Mouse (Mus musculus) midbrain, embryonic 11.5 days (tissue): Measurements from ENCODE around the gene Rex1bd. TPM values are rescaled to one million over a fixed set of nuclear protein-coding genes. Genes with fewer than 3 reads are reported as not detected.

Source experiments
- ATAC-seq: fragments of 200-750 bp; cut with Nextera tagmentation; 2 replicates; pipeline ENCODE4 v1.8.0; 2017; ENCODE audit warnings: moderate TSS enrichment, moderate library complexity; ENCODE audit not compliant: low FRiP score
- DNase-seq: peaks from one replicate; pipeline ENCODE4 v3.0.0; 2015; ENCODE audit warnings: low spot score; ENCODE audit errors: missing footprints
- H3K27ac ChIP-seq: fragments of 300-500 bp; sonication (generic); 2 replicates; pipeline ENCODE4 v1.5.1; 2014; ENCODE audit warnings: low read depth, low read length
- H3K27me3 ChIP-seq: fragments of 300-500 bp; sonication (generic); 2 replicates; pipeline ENCODE4 v1.6.1; 2014; ENCODE audit warnings: mild to moderate bottlenecking, low read length, moderate library complexity, mixed read lengths; ENCODE audit not compliant: control insufficient read depth, insufficient read depth
- H3K36me3 ChIP-seq: fragments of 300-500 bp; sonication (generic); 2 replicates; pipeline ENCODE4 v1.6.1; 2014; ENCODE audit warnings: mild to moderate bottlenecking, low read length, moderate library complexity, mixed read lengths; ENCODE audit not compliant: control insufficient read depth, insufficient read depth
- H3K4me1 ChIP-seq: fragments of 300-500 bp; sonication (generic); 2 replicates; pipeline ENCODE4 v1.6.1; 2014; ENCODE audit warnings: low read length; ENCODE audit not compliant: control insufficient read depth, insufficient read depth
- H3K4me2 ChIP-seq: fragments of 300-500 bp; sonication (generic); 2 replicates; pipeline ENCODE4 v1.6.1; 2014; ENCODE audit warnings: mild to moderate bottlenecking, moderate library complexity
- H3K4me3 ChIP-seq: fragments of 300-500 bp; sonication (generic); 2 replicates; pipeline ENCODE4 v1.5.1; 2014; ENCODE audit warnings: low read depth, low read length
- H3K9ac ChIP-seq: fragments of 300-500 bp; sonication (generic); 2 replicates; pipeline ENCODE4 v1.6.1; 2014; ENCODE audit warnings: low read length
- H3K9me3 ChIP-seq: fragments of 300-500 bp; sonication (generic); 2 replicates; pipeline ENCODE4 v1.6.1; 2016; ENCODE audit warnings: low read length; ENCODE audit not compliant: control insufficient read depth
- WGBS: fragments of 180-500 bp; shearing (Covaris S2); extraction: QIAGEN DNeasy Blood & Tissue Kit; methylation state at CpG from one replicate; pipeline ENCODE4 v1.1.7; 2014; 5-methylcytosine and 5-hydroxymethylcytosine counted together
- polyA plus RNA-seq: library from polyadenylated mRNA; unstranded; fragments of >200 nt; fragmentation: Nextera tagmentation; extraction: Ambion mirVana; gene quantifications from 2 replicates; pipeline ENCODE4 v1.2.1, GENCODE M21; 2014

Gene Rex1bd
- 126 and 129 TPM in 2 replicates for polyA plus RNA-seq

DNA sequence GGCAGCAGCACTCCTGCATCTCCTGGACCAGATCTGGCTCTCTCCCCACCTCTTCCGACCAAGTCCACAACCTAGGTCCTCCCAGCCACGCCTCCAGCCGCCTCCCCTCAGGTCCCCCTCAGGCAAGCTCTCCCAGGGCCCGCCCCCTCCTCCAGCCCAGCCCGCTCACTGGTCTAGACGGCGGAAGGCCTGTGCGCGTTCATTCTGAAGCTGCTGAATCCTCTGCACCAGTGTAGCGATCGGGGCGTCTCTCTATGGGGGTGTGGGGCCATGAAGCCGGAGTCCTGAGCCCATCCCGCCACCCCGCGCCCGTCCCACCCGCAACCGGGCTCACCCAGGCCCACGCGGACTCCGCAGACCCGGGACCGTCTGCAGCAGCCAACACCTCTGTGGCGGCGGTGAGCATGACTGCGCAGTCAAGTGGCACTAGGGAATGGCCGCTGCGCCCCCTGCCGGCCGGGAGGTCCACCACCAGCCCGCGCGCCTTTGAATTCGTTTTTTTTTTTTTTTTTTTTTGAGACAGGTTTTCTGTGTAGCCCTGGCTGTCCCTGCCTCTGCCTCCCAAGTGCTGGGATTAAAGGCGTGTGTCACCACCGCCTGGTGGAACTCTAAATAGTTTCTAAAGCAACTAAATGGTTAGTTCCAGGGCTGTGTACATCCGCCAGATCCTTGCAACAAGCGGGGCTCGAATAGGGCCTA, at the start of gene Rex1bd:
Gene Rex1bd, minus strand, starts transcription at position 425 of the 699 bp plus-strand sequence.
- Histone ChIP-seq H3K36me3 (peaks cover 10% of the 10 kb centered on the region; the same call in 1 of the 2 replicates), H3K9me3 (no peaks in the 10 kb centered on the region), H3K27me3 (peaks cover 26% of the 10 kb centered on the region), H3K9ac (peak within 1 kb of the TSS; percentile 92), H3K4me2 (peak within 1 kb of the TSS; percentile 82), H3K27ac (peak within 1 kb of the TSS; percentile 74), H3K4me3 (peak within 1 kb of the TSS; percentile 76), H3K4me1 (peaks cover 31% of the 10 kb centered on the region)
- 2% methylated on average over 39 of the region's 40 CpGs for WGBS
- ATAC-seq (peak; percentile 87), DNase-seq (peak; percentile 100)

DNA sequence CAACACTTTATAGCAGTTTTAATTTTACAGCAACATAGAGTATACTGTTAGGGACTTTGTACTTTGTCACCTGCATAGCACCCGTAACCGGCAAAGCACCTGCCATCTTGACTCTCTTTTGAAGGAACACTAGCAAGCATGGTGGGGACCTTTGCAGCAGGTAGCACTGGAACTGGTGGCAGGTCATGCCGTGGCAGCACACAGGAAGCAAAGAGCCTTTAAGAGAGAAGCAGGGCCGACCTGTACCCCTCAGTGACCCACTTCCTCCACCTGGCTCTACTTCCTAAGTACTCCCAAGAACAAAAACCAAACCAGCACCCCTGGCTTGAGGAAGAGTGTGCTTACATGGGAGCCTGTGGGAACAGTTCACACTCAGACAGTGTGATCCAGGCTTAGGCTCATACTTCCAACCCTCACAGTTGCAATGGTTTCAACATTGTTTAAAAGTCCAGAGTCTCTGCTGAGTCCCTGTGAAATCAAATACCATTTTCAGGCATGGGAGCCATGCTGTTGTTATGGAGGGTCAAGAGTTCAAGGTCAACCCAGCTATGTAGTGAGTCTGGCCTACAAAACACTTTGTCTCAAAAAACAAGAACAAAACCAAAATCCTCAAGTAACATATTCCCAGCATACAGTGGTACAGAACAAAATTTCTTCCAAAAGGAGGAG, 48.7 kb upstream of the Rex1bd start:
- Histone ChIP-seq H3K4me3 (no peak overlapping the region), H3K4me1 (no peaks in the 10 kb centered on the region), H3K36me3 (no peaks in the 10 kb centered on the region), H3K27me3 (no peaks in the 10 kb centered on the region), H3K4me2 (no peak overlapping the region), H3K9ac (0 out of 2 replicates have a peak overlapping the region, but pooled peaks have one; percentile 12), H3K27ac (no peak overlapping the region), H3K9me3 (no peaks in the 10 kb centered on the region)
- DNase-seq = no peak
- WGBS = 93% methylated on average over 4 of the region's 4 CpGs
- ATAC-seq = no peak

DNA sequence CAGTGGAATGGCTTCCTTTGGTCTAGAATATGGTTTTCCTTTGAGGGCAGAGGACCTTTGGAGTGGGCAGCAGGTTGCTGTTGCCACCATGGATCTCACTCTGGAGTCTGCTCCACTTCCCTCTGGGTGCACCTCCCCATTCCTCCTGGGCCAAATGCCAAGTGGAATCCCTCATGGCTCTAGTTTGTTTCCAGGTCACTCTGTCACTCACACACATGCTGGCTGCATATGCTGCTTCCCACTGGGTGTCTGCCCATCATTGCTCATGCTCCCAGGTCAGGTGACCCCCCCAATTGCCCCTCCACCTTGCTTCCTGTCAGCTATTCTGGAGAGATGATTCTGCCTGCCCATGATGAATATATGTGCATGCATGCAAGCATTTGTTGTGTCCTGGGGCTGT, 47.2 kb upstream of the Rex1bd start:
- ATAC-seq = no peak
- Histone ChIP-seq H3K4me3 (no peak overlapping the region), H3K27ac (no peak overlapping the region)

DNA sequence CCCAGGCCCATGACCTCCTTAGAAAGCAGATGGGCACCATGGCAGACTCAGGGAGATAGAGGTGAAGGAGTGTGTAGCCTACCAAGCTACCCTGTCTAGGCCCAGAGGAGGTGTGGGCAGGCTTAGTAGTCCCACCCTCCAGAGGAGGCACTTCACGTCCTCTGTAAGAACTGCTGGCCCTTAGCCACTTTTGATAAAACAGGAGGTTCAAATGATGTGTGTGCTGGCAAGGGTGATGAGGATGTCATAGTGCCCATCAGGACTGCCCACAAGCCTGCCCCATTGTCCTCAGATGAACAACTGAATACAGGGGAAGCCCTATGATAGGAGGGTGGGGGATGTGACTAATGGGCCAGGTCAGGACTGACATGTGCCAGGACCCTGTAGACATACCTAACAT, 46.3 kb upstream of the Rex1bd start:
- Histone ChIP-seq H3K4me2 (no peak overlapping the region), H3K4me3 (no peak overlapping the region), H3K27ac (no peak overlapping the region), H3K9me3 (no peaks in the 10 kb centered on the region), H3K27me3 (no peaks in the 10 kb centered on the region), H3K9ac (no peak overlapping the region), H3K4me1 (no peaks in the 10 kb centered on the region), H3K36me3 (no peaks in the 10 kb centered on the region)
- DNase-seq = no peak
- no peak for ATAC-seq
- WGBS = 80% methylated on average over 1 of the region's 1 CpGs

More for the DNA sequence above, 47.2 kb upstream of the Rex1bd start:
- DNase-seq = no peak
- Histone ChIP-seq H3K27me3 (no peaks in the 10 kb centered on the region), H3K4me2 (no peak overlapping the region), H3K9me3 (no peaks in the 10 kb centered on the region), H3K4me1 (no peaks in the 10 kb centered on the region), H3K9ac (no peak overlapping the region), H3K36me3 (no peaks in the 10 kb centered on the region)

DNA sequence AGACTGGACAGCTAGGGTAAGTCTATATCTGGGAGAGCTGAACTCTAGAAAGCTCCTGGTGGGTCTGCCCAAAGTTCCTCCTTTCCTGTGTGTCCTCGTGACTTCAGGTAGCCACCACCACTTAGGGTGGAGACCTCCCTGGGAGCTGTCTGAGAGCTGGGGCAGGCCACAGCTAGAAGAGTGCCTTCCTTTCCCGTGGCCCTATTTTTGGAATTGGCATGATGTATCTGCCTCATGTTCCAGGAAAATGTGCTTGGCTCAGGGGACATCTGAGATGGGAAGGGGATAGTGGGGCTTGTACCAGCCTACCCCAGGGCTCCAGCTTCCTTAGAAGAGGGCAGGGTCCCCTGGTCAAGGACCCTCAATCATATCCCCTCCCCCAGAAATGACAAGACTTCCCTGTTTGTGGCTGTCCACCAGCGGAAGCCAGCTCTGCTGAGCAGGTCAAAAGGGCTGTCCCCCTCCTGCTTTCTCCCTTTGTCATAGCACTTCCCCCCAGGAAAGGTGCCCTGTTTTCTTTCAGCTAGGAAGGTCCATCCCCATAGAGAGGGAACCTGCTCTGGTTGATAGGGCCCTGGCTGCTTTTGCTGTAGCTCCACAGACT, 45.1 kb upstream of the Rex1bd start:
- ATAC-seq (no peak), DNase-seq (no peak)
- H3K36me3 ChIP-seq = no peaks in the 10 kb centered on the region
- H3K4me1 ChIP-seq = no peaks in the 10 kb centered on the region
- H3K4me3 ChIP-seq = no peak overlapping the region
- no peak overlapping the region for H3K27ac ChIP-seq
- H3K27me3 ChIP-seq = no peaks in the 10 kb centered on the region
- 78% methylated on average over 3 of the region's 3 CpGs for WGBS
- no peaks in the 10 kb centered on the region for H3K9me3 ChIP-seq
- no peak overlapping the region for H3K9ac ChIP-seq
- no peak overlapping the region for H3K4me2 ChIP-seq

DNA sequence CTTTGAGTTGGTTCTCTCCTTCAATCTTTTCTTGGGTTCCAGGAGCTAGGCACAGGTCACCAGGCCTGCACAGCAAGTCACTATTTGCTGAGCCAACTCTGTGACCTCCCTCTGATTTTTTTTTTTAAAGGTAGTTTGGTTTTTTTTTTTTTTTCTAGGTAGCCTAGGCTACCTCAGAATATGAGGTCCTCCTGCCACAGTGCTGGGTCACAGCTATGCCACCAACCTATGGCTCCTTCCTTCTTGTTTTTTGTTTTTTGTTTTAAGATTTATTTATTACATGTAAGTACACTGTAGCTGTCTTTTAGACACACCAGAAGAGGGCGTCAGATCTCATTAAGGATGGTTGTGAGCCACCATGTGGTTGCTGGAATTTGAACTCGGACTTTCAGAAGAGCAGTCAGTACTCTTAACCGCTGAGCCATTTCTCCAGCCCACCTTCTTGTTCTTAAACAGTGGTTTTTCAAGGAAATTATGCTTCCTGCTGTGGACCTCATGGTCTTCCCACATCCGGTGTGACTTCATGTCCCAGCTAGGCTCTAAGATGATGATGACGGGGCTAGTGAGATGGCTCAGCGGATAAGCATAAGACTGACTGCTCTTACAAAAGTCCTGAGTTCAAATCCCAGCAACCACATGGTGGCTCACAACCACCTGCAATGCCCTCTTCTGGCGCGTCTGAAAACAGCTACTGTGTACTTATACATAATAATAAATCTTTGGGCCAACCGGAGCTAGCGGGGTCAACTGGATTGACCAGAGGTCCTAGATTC, 43.0 kb upstream of the Rex1bd start:
- WGBS = 92% methylated on average over 10 of the region's 10 CpGs
- Histone ChIP-seq H3K4me1 (no peaks in the 10 kb centered on the region), H3K27ac (no peak overlapping the region), H3K9me3 (no peaks in the 10 kb centered on the region), H3K4me2 (no peak overlapping the region), H3K27me3 (no peaks in the 10 kb centered on the region), H3K9ac (no peak overlapping the region), H3K4me3 (no peak overlapping the region), H3K36me3 (no peaks in the 10 kb centered on the region)
- DNase-seq (no peak), ATAC-seq (no peak)

DNA sequence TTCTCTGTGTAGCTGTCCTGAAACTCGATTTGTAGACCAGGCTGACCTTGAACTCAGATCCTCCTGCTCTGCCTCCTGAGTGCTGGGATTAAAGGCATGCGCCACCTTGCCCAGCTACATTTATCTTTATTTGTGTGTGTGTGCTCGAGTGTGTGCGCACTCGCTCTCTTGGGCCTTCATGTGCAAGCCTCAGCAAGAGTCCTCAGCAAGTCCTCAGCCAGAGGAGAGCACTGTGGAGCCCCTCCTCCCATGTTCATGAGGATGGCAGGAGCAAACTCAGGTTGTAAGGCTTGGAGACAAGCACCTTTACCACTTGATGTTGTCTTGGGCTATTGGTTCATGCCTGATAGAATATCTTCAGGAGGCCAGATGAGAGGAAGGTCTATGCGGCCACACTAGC, 41.2 kb upstream of the Rex1bd start:
- no peaks in the 10 kb centered on the region for H3K36me3 ChIP-seq
- no peak overlapping the region for H3K4me2 ChIP-seq

DNA sequence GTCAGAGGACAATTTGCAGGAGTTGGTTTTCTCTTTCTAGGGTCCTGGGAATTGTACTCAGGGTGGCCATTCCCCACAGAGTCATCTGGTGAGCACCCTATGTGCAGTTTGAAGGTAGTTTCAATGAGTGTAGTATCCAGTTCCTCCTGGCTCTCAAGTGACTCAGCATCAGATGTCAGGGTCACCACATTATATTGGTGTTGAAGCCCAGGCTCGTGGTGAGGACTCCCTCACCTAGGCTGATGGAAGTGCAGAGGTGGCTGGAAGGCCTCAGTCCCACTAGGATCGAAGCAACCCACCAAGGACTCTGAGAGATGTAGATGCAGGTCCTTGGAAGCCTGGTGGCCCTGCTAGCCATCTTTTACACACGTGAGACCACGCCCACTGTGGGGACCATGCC, 39.9 kb upstream of the Rex1bd start:
- no peaks in the 10 kb centered on the region for H3K27me3 ChIP-seq
- no peaks in the 10 kb centered on the region for H3K9me3 ChIP-seq
- H3K36me3 ChIP-seq = no peaks in the 10 kb centered on the region
- 88% methylated on average over 4 of the region's 4 CpGs for WGBS
- no peak overlapping the region for H3K9ac ChIP-seq
- H3K4me3 ChIP-seq = no peak overlapping the region
- DNase-seq (no peak), ATAC-seq (no peak)
- no peak overlapping the region for H3K27ac ChIP-seq
- H3K4me1 ChIP-seq = peaks cover 1% of the 10 kb centered on the region; the same call in 1 of the 2 replicates
- no peak overlapping the region for H3K4me2 ChIP-seq

More for the DNA sequence above, 41.2 kb upstream of the Rex1bd start:
- WGBS = 91% methylated on average over 6 of the region's 6 CpGs
- Histone ChIP-seq H3K27me3 (no peaks in the 10 kb centered on the region), H3K4me3 (no peak overlapping the region), H3K27ac (no peak overlapping the region), H3K9me3 (no peaks in the 10 kb centered on the region), H3K4me1 (no peaks in the 10 kb centered on the region), H3K9ac (no peak overlapping the region)
- no peak for DNase-seq
- no peak for ATAC-seq
